Mouse (Mus musculus) R1 (cell line): ENCODE data around the gene Nacc1.
A peak's percentile ranks its signal among the peaks of the same experiment; 100 is the strongest.
"Not testable (repeated sequence)": the region's sequence is repeated elsewhere in the genome, so short reads cannot be mapped to it uniquely, and the experiment has no call there.

ENCODE experiments used
- DNase-seq: peaks from one replicate; pipeline ENCODE4 v3.0.0-alpha.2; 2018; ENCODE audit warnings: low read depth, low spot score

Gene Nacc1

GRCm38 (mm10) chr8:84698929-84699401 lies 11.3 kb upstream of the Nacc1 start:
- DNase-seq = no peak

- DNase-seq = no peak
Measured at GRCm38 (mm10) chr8:84698288-84698687, 10.6 kb upstream of the Nacc1 start.

- DNase-seq = peak; percentile 83
Measured at GRCm38 (mm10) chr8:84697166-84698130, 9.8 kb upstream of the Nacc1 start.

- DNase-seq = no peak
Measured at GRCm38 (mm10) chr8:84695140-84695539, 7.5 kb upstream of the Nacc1 start.

GRCm38 (mm10) chr8:84693332-84693731 lies 5.7 kb upstream of the Nacc1 start:
- DNase-seq = no peak

GRCm38 (mm10) chr8:84689091-84689915 lies 1.6 kb upstream of the Nacc1 start:
- DNase-seq = peak; percentile 97

GRCm38 (mm10) chr8:84687003-84687704 lies 508 bp downstream of the Nacc1 start:
- DNase-seq = peak; percentile 91

- peak; percentile 93 for DNase-seq
Measured at GRCm38 (mm10) chr8:84686191-84687002, 1.3 kb downstream of the Nacc1 start, which contains the start of gene Trmt1. Gene Trmt1, plus strand, starts transcription at chr8:84686307.

GRCm38 (mm10) chr8:84684537-84684936 lies 3.1 kb downstream of the Nacc1 start:
- no peak for DNase-seq

- DNase-seq = no peak
Measured at GRCm38 (mm10) chr8:84682257-84682656, 5.4 kb downstream of the Nacc1 start.

GRCm38 (mm10) chr8:84681476-84681875 lies 6.2 kb downstream of the Nacc1 start:
- peak; percentile 86 for DNase-seq

- no peak for DNase-seq
Measured at GRCm38 (mm10) chr8:84677305-84677704, 10.4 kb downstream of the Nacc1 start.

- DNase-seq = not testable (repeated sequence)
Measured at GRCm38 (mm10) chr8:84670295-84671006, 17.2 kb downstream of the Nacc1 start.

- DNase-seq = peak; percentile 64
Measured at GRCm38 (mm10) chr8:84668731-84669485, 18.8 kb downstream of the Nacc1 start.

- DNase-seq = no peak
Measured at GRCm38 (mm10) chr8:84668081-84668480, 19.6 kb downstream of the Nacc1 start.

- DNase-seq = peak; percentile 67
Measured at GRCm38 (mm10) chr8:84665385-84665893, 22.2 kb downstream of the Nacc1 start.

GRCm38 (mm10) chr8:84664566-84665384 lies 22.9 kb downstream of the Nacc1 start:
- DNase-seq = peak; percentile 83
